Mouse (Mus musculus) forelimb bud, embryonic 11.5 days (tissue): Measurements from ENCODE around the gene Ak3.

Experiments
- DNase-seq: peaks from one replicate; pipeline ENCODE4 v3.0.0-alpha.2; 2012; ENCODE audit warnings: low read depth, low spot score

The Ak3 gene

GRCm38 (mm10) chr19:29047334-29048170, at the start of gene Ak3:
Ak3 (minus strand) TSS chr19:29047961.
- DNase-seq = peak; percentile 54

- no peak for DNase-seq
These were observed 44.4 kb upstream of the Ak3 start for GRCm38 (mm10) chr19:29092194-29092593.

GRCm38 (mm10) chr19:29088628-29089027, 40.9 kb upstream of the Ak3 start:
- DNase-seq = no peak

GRCm38 (mm10) chr19:29074802-29075201, 27.0 kb upstream of the Ak3 start:
- DNase-seq = no peak

GRCm38 (mm10) chr19:29069195-29069594, 21.4 kb upstream of the Ak3 start:
- no peak for DNase-seq

- no peak for DNase-seq
These were observed 19.3 kb upstream of the Ak3 start for GRCm38 (mm10) chr19:29066981-29067471.

- no peak for DNase-seq
These were observed 16.8 kb upstream of the Ak3 start for GRCm38 (mm10) chr19:29064451-29065102.

GRCm38 (mm10) chr19:29063577-29064363, 16.0 kb upstream of the Ak3 start:
- DNase-seq = peak; percentile 88

- no peak for DNase-seq
These were observed 15.2 kb upstream of the Ak3 start for GRCm38 (mm10) chr19:29063009-29063408.

GRCm38 (mm10) chr19:29060299-29060698, 12.5 kb upstream of the Ak3 start:
- DNase-seq = no peak

GRCm38 (mm10) chr19:29059688-29060087, 11.9 kb upstream of the Ak3 start:
- DNase-seq = no peak

- DNase-seq = no peak
These were observed 11.0 kb upstream of the Ak3 start for GRCm38 (mm10) chr19:29058741-29059140.

- DNase-seq = no peak
These were observed 7.7 kb upstream of the Ak3 start for GRCm38 (mm10) chr19:29055469-29055868.

- DNase-seq = no peak
These were observed 6.8 kb upstream of the Ak3 start for GRCm38 (mm10) chr19:29054594-29054993.

- no peak for DNase-seq
These were observed 5.0 kb upstream of the Ak3 start for GRCm38 (mm10) chr19:29052786-29053185.

- DNase-seq = no peak
These were observed 2.6 kb upstream of the Ak3 start for GRCm38 (mm10) chr19:29050186-29050980.

- no peak for DNase-seq
These were observed 1.8 kb upstream of the Ak3 start for GRCm38 (mm10) chr19:29049401-29050075.

- no peak for DNase-seq
These were observed 814 bp downstream of the Ak3 start for GRCm38 (mm10) chr19:29046961-29047333.

- DNase-seq = no peak
These were observed 1.7 kb downstream of the Ak3 start for GRCm38 (mm10) chr19:29045956-29046650.

GRCm38 (mm10) chr19:29045369-29045768, 2.4 kb downstream of the Ak3 start:
- DNase-seq = no peak
